ENCODE assay signal across 13 mouse cellular contexts in the genomic region with DNA sequence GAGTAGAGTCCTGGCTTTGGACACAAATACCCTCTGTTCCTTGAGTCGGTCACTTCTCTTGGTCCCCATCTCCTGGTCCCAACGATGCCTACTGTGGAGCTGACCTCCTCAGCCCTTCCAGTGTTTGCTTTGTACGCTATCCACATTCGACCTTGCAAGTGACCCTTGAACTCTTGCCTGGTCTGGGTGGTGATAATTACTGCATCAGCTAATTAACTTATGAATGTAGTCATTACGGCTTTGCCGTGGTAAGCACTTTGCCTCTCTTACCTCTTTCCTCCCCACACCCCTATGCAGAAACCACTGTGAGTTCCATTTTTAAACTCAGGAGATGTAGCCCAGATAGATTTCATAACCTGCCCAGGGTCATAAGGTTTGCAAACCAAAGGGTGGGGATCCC. TPM values are rescaled to one million over a fixed set of nuclear protein-coding genes. Genes with fewer than 3 reads are reported as not detected.
DNase-seq lines count a peak whose midpoint lies in the region; ATAC-seq and TF ChIP-seq lines count a peak whose summit lies in the region.
"Had no signal": no experiment of that assay in that cellular context is flagged by ENCODE, and none has a peak within 500 bp of the region (broad histone marks: within the 10 kb centered on the region; RNA-seq: fewer than 3 reads in every experiment).

No protein-coding gene starts in this region.

- H3K27me3 ChIP-seq in heart, embryonic 14.5 days (ENCODE audit: control insufficient read depth, insufficient read depth, low read length) = no peaks in the 10 kb centered on the region
- H3K27me3 ChIP-seq in lung, postnatal 0 days (replicated peaks; ENCODE audit: insufficient read depth, low read length) = no peaks in the 10 kb centered on the region
- no peaks in the 10 kb centered on the region for H3K27me3 ChIP-seq in heart, postnatal 0 days (ENCODE audit: control insufficient read depth, insufficient read depth, low read length)
- H3K27me3 ChIP-seq in limb, embryonic 15.5 days = 0 out of 2 replicates have a peak, but pooled peaks cover 3% of the 10 kb centered on the region
- H3K27me3 ChIP-seq: stomach, embryonic 15.5 days had no signal

- H3K4me1 ChIP-seq in heart, embryonic 14.5 days (ENCODE audit: control insufficient read depth in 2 of 2, insufficient read depth in 2 of 2, low read length in 2 of 2) = peaks cover 19 to 26% of the 10 kb centered on the region in 2 experiments
- peaks cover 8% of the 10 kb centered on the region; the same call in 1 of the 2 replicates for H3K4me1 ChIP-seq in lung, postnatal 0 days (ENCODE audit: insufficient read depth, low read depth, low read length)
- peaks cover 18% of the 10 kb centered on the region for H3K4me1 ChIP-seq in heart, postnatal 0 days (ENCODE audit: control insufficient read depth, insufficient read depth)
- peaks cover 18% of the 10 kb centered on the region for H3K4me1 ChIP-seq in limb, embryonic 15.5 days

- no peak for TF ChIP-seq EP300 in lung, postnatal 0 days (IDR thresholded peaks at IDR 0.05)
- TF ChIP-seq EP300 in heart, postnatal 0 days (IDR thresholded peaks at IDR 0.05; ENCODE audit: low read depth) = no peak

- no peak for TF ChIP-seq CTCF in lung, postnatal 0 days (IDR thresholded peaks at IDR 0.05)
- TF ChIP-seq CTCF in heart, postnatal 0 days (IDR thresholded peaks at IDR 0.05; ENCODE audit: low read depth) = no peak

- H3K9ac ChIP-seq in heart, embryonic 14.5 days (ENCODE audit: low read length) = peak overlapping the region; percentile 88
- no peak overlapping the region for H3K9ac ChIP-seq in lung, postnatal 0 days (replicated peaks; ENCODE audit: low read depth)
- H3K9ac ChIP-seq in heart, postnatal 0 days (replicated peaks; ENCODE audit: low read depth, low read length) = peak overlapping the region; percentile 82; the same call in 1 of the 2 replicates
- no peak overlapping the region for H3K9ac ChIP-seq in limb, embryonic 15.5 days
- H3K9ac ChIP-seq: embryonic facial prominence, embryonic 13.5 days; hindbrain, embryonic 13.5 days; stomach, embryonic 15.5 days had no signal

- H3K9me3 ChIP-seq in heart, embryonic 14.5 days (ENCODE audit: control insufficient read depth, low read length) = no peaks in the 10 kb centered on the region
- H3K9me3 ChIP-seq in lung, postnatal 0 days (ENCODE audit: low read length) = no peaks in the 10 kb centered on the region
- H3K9me3 ChIP-seq in heart, postnatal 0 days (replicated peaks; ENCODE audit: control insufficient read depth, low read length) = no peaks in the 10 kb centered on the region
- H3K9me3 ChIP-seq in limb, embryonic 15.5 days = no peaks in the 10 kb centered on the region
- H3K9me3 ChIP-seq: embryonic facial prominence, embryonic 13.5 days; hindbrain, embryonic 13.5 days; stomach, embryonic 15.5 days had no signal

- H3K4me2 ChIP-seq in heart, embryonic 14.5 days (ENCODE audit: low read length) = peak overlapping the region; percentile 91
- peak overlapping the region; percentile 93; the same call in 1 of the 2 replicates for H3K4me2 ChIP-seq in lung, postnatal 0 days (replicated peaks; ENCODE audit: low read depth, low read length)
- H3K4me2 ChIP-seq in heart, postnatal 0 days (ENCODE audit: low read depth, low read length) = peak overlapping the region; percentile 96
- 0 out of 2 replicates have a peak overlapping the region, but pooled peaks have one; percentile 98 for H3K4me2 ChIP-seq in limb, embryonic 15.5 days
- H3K4me2 ChIP-seq: midbrain, embryonic 11.5 days had no signal

- 64% methylated on average over 6 of the region's 6 CpGs for WGBS in heart, embryonic 14.5 days
- 82% methylated on average over 6 of the region's 6 CpGs for WGBS in lung, postnatal 0 days
- 54% methylated on average over 6 of the region's 6 CpGs for WGBS in heart, postnatal 0 days
- WGBS in limb, embryonic 15.5 days = 71% methylated on average over 6 of the region's 6 CpGs

- no peak for DNase-seq in heart, postnatal 4 days
- DNase-seq in lung, postnatal 0 days (ENCODE audit: low spot score) = no peak
- no peak for DNase-seq in lung, adult 18-20 months
- no peak for DNase-seq in heart, postnatal 0 days (ENCODE audit: low spot score)
- DNase-seq in cerebellum, postnatal 14 days = no peak
- DNase-seq in adrenal gland, adult 2 months = no peak
- DNase-seq: cerebellum, adult 9-11 months had no signal

- peak overlapping the region; percentile 20 to 77 for H3K4me3 ChIP-seq in heart, embryonic 14.5 days (ENCODE audit: control insufficient read depth in 1 of 2, insufficient read depth in 1 of 2, low read depth in 1 of 2, low read length in 2 of 2)
- H3K4me3 ChIP-seq in lung, postnatal 0 days (ENCODE audit: low read depth, low read length) = no peak overlapping the region
- H3K4me3 ChIP-seq in heart, postnatal 0 days (ENCODE audit: low read depth, low read length) = peak overlapping the region; percentile 82
- peak overlapping the region; percentile 76; the same call in 1 of the 2 replicates for H3K4me3 ChIP-seq in limb, embryonic 15.5 days
- H3K4me3 ChIP-seq: hindbrain, embryonic 13.5 days had no signal

- no peaks in the 10 kb centered on the region for H3K36me3 ChIP-seq in heart, embryonic 14.5 days (ENCODE audit: control insufficient read depth, insufficient read depth, low read length)
- H3K36me3 ChIP-seq in lung, postnatal 0 days (ENCODE audit: insufficient read depth, low read length) = no peaks in the 10 kb centered on the region
- no peaks in the 10 kb centered on the region for H3K36me3 ChIP-seq in heart, postnatal 0 days (replicated peaks; ENCODE audit: control insufficient read depth, insufficient read depth, low read length)
- H3K36me3 ChIP-seq in limb, embryonic 15.5 days = no peaks in the 10 kb centered on the region
- H3K36me3 ChIP-seq: embryonic facial prominence, embryonic 13.5 days; hindbrain, embryonic 13.5 days; stomach, embryonic 15.5 days had no signal

- H3K27ac ChIP-seq in heart, embryonic 14.5 days (replicated peaks in 1 of 2; ENCODE audit: control insufficient read depth in 1 of 2, insufficient read depth in 1 of 2, low read depth in 2 of 2, low read length in 2 of 2) = peak overlapping the region in 1 of 2 experiments; percentile 94; a peak in 1 of 4 replicates
- no peak overlapping the region for H3K27ac ChIP-seq in lung, postnatal 0 days (ENCODE audit: low read length)
- H3K27ac ChIP-seq in heart, postnatal 0 days (ENCODE audit: low read depth) = peak overlapping the region; percentile 92; the same call in 1 of the 2 replicates
- no peak overlapping the region for H3K27ac ChIP-seq in limb, embryonic 15.5 days
- H3K27ac ChIP-seq: embryonic facial prominence, embryonic 13.5 days; hindbrain, embryonic 13.5 days; stomach, embryonic 15.5 days had no signal

- ATAC-seq in heart, embryonic 14.5 days (ENCODE audit: insufficient number of reproducible peaks, insufficient read depth, low FRiP score, low read depth) = no peak
- ATAC-seq in lung, postnatal 0 days = no peak
- no peak for ATAC-seq in heart, postnatal 0 days (ENCODE audit: insufficient read depth, low read depth)
- ATAC-seq in limb, embryonic 15.5 days (ENCODE audit: insufficient number of reproducible peaks, low FRiP score, low TSS enrichment, low read depth) = no peak

RNA-seq across cellular contexts. Expression of a gene that starts 1.8 kb away (rescaled TPM):
- 43.4 and 46.1 TPM in 2 replicates for polyA plus RNA-seq in heart, embryonic 14.5 days (2014; fragmentation: Nextera tagmentation; extraction: Ambion mirVana)
- 10 to 100 TPM; 38.6 to 45.5 TPM for total RNA-seq in heart, postnatal 4 days (2021)
- 15.7 and 23.2 TPM in 2 replicates for polyA plus RNA-seq in lung, postnatal 0 days (2015; fragmentation: Nextera tagmentation; extraction: Ambion mirVana)
- total RNA-seq in heart, postnatal 0 days (2014; rRNA removed; ENCODE audit: low replicate concordance) = 51.4 and 59.5 TPM in 2 replicates
- polyA plus RNA-seq in heart, postnatal 0 days (2015; fragmentation: Nextera tagmentation; extraction: Ambion mirVana) = 24.2 and 26.5 TPM in 2 replicates
- 14.6 and 18.4 TPM in 2 replicates for polyA plus RNA-seq in limb, embryonic 15.5 days (2015; fragmentation: Nextera tagmentation; extraction: Ambion mirVana)
- total RNA-seq in adrenal gland, adult 2 months (2021) = 10 to 100 TPM; 32.2 to 36.1 TPM
- polyA plus RNA-seq in adrenal gland, adult 2 months (2012; rRNA removed) = 9.4 and 17.3 TPM in 2 replicates

Comparison
In these comparisons a context has a peak if more than half of its experiments do, and no peak if none do; other contexts are left out.
1. H3K9ac ChIP-seq: peak in heart, embryonic 14.5 days (single experiment) and heart, postnatal 0 days (single experiment); none in lung, postnatal 0 days (single experiment) and limb, embryonic 15.5 days (single experiment).
2. Peak in every context shown above with its lines, with median percentiles within 50 percentile points of each other: H3K4me2 ChIP-seq.